Mouse (Mus musculus) C2C12 (cell line): ENCODE measurements around the gene Plin4.

ENCODE experiments used
- CTCF ChIP-seq: IDR thresholded peaks from one replicate; pipeline ENCODE4 v1.5.1; 2011; ENCODE audit not compliant: control insufficient read depth, insufficient read depth, insufficient read length
- MYOD1 ChIP-seq: IDR thresholded peaks from one replicate; pipeline ENCODE4 v1.6.1; 2011; ENCODE audit warnings: low read depth; ENCODE audit not compliant: control insufficient read depth, insufficient read length

- TF ChIP-seq MYOD1 (no peak), CTCF (no peak)
Measured at GRCm38 (mm10) chr17:56148790-56149618, 39.4 kb upstream of the Plin4 start.
